Mouse (Mus musculus) liver, embryonic 16.5 days (tissue): ENCODE measurements around the gene Rps26. TPM values are rescaled to one million over a fixed set of nuclear protein-coding genes. Genes with fewer than 3 reads are reported as not detected.
"Not testable (repeated sequence)": the region's sequence is repeated elsewhere in the genome, so short reads cannot be mapped to it uniquely, and the experiment has no call there.

Experiments
- ATAC-seq: fragments of 200-750 bp; cut with Nextera tagmentation; 2 replicates; pipeline ENCODE4 v1.8.0; 2017; ENCODE audit warnings: low read depth, mild to moderate bottlenecking, moderate number of reproducible peaks, moderate library complexity
- H3K27ac ChIP-seq: fragments of 300-500 bp; sonication (generic); 2 replicates; pipeline ENCODE4 v1.5.1; 2014; ENCODE audit warnings: mild to moderate bottlenecking, low read length
- H3K27me3 ChIP-seq: fragments of 300-500 bp; sonication (generic); 2 replicates; pipeline ENCODE4 v1.6.1; 2014; ENCODE audit warnings: low read depth, low read length, mixed read lengths; ENCODE audit not compliant: control insufficient read depth, insufficient read depth
- H3K36me3 ChIP-seq: fragments of 300-500 bp; sonication (generic); 2 replicates; pipeline ENCODE4 v1.6.1; 2014; ENCODE audit warnings: mild to moderate bottlenecking; ENCODE audit not compliant: control insufficient read depth, insufficient read depth
- H3K4me1 ChIP-seq: fragments of 300-500 bp; sonication (generic); 2 replicates; pipeline ENCODE4 v1.6.1; 2014; ENCODE audit warnings: low read depth, low read length, mixed read lengths; ENCODE audit not compliant: control insufficient read depth
- H3K4me2 ChIP-seq: fragments of 300-500 bp; sonication (generic); 2 replicates; pipeline ENCODE4 v1.6.1; 2014; ENCODE audit warnings: low read depth, low read length, mixed read lengths
- H3K4me3 ChIP-seq: fragments of 300-500 bp; sonication (generic); 2 replicates; pipeline ENCODE4 v1.5.1; 2014; ENCODE audit warnings: low read depth, mild to moderate bottlenecking, low read length
- H3K9ac ChIP-seq: fragments of 300-500 bp; sonication (generic); 2 replicates; pipeline ENCODE4 v1.6.1; 2014; ENCODE audit warnings: low read depth, low read length
- H3K9me3 ChIP-seq: fragments of 300-500 bp; sonication (generic); replicated peaks from 2 replicates; pipeline ENCODE4 v1.6.1; 2016; ENCODE audit warnings: low read length; ENCODE audit not compliant: control insufficient read depth
- WGBS: fragments of 180-500 bp; shearing (Covaris S2); extraction: QIAGEN DNeasy Blood & Tissue Kit; methylation state at CpG from one replicate; pipeline ENCODE4 v1.1.7; 2014; ENCODE audit not compliant: insufficient replicate concordance; 5-methylcytosine and 5-hydroxymethylcytosine counted together
- polyA plus RNA-seq: library from polyadenylated mRNA; unstranded; fragments of >200 nt; fragmentation: Nextera tagmentation; extraction: Ambion mirVana; gene quantifications from 2 replicates; pipeline ENCODE4 v1.2.1, GENCODE M21; 2015

Gene Rps26
- polyA plus RNA-seq, 1 experiment from 2014 or later = 301 TPM

DNA sequence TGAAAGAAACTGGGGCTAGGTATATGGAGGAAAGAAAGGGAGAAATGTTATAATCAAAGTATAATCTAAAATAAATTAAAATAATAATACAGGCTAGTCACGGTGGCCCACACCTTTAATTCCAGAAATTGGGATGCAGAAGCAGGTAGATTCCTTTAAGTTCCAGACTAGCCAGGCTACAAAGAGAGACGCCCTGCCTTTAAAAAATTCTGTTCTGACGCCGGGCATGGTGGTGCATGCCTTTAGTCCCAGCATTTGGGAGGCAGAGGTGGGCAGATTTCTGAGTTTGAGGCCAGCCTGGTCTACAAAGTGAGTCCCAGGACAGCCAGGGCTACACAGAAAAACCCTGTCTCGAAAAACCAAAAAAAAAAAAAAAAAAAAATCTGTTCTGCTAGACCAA is 3.8 kb upstream of the Rps26 start:
- not testable (repeated sequence) for H3K27me3 ChIP-seq, H3K27ac ChIP-seq, H3K4me2 ChIP-seq, H3K9me3 ChIP-seq, H3K9ac ChIP-seq, H3K4me3 ChIP-seq, H3K36me3 ChIP-seq, ATAC-seq
- peaks cover 43% of the 10 kb centered on the region for H3K4me1 ChIP-seq
- 77% methylated on average over 5 of the region's 5 CpGs for WGBS

DNA sequence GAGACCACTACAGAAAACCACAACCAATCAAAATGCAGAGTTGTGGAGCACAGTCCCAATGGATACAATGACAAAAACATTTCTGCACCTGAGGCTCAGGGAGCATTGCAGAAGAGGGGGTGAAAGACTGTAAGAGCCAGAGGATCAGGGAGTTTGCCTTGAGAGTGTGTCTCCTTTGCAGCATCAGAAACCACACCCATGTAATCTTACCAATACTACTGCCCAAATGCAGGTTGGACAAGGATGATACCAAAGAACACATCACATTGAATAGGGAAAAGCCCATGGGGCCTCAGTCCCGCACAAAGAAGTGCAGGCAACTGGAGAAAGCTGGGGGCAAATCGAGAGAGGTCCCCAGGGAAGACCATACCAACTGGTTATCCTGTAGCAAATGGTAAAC is 3.2 kb upstream of the Rps26 start:
- Histone ChIP-seq H3K27me3 (no peaks in the 10 kb centered on the region; the same call in 1 of the 2 replicates), H3K4me1 (peaks cover 48% of the 10 kb centered on the region), H3K9me3 (no peaks in the 10 kb centered on the region), H3K27ac (no peak overlapping the region), H3K36me3 (peaks cover 2% of the 10 kb centered on the region; the same call in 1 of the 2 replicates), H3K9ac (no peak overlapping the region), H3K4me3 (no peak overlapping the region), H3K4me2 (peak overlapping the region; percentile 45)
- WGBS = 27% methylated on average over 2 of the region's 2 CpGs
- peak; percentile 47 for ATAC-seq

DNA sequence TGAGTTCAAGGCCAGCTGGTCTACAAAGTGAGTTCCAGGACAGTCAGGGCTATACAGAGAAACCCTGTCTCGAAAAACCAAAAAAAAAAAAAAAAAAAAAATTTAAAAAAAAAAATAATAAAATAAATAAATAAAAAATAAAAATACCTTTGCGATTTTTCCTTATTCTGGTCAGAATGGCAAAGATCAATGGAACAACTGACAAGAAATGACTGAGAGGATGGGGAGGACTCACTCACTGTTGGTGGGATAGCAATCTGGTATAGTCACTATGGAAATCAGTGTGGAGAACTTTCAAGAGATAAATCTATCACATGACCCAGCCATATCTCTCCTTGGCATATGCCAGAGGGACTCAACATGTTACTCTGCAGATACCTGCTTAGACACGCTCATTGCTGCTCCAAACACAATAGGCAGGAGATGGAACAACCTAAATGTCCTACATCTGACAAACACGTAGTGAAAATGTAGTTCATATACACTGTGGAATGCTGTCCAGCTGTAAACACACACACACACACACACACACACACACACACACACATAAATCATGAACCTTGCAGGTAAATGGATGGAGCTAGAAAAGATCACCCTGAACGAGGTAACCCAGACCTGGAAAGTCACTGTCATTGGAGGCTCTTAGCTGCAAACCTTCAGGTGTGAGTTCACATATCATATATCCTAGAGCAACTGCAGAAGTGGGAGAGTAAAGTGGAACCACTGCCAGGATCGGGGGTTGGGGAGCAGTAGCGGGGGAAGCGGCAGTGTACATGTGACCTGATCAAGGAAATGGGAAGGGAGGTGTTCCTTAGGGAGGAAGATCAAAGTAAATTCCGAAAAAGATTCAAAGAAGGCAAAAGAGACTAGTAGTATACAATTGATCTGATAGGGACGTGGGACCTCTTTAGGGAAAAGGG is 1.1 kb upstream of the Rps26 start:
- peaks cover 43% of the 10 kb centered on the region for H3K4me1 ChIP-seq
- no peak overlapping the region for H3K4me2 ChIP-seq
- H3K27ac ChIP-seq = no peak overlapping the region
- H3K27me3 ChIP-seq = no peaks in the 10 kb centered on the region; the same call in 1 of the 2 replicates
- H3K4me3 ChIP-seq = no peak overlapping the region
- peaks cover 12% of the 10 kb centered on the region for H3K36me3 ChIP-seq
- H3K9ac ChIP-seq = no peak overlapping the region
- peak; percentile 19; the same call in 1 of the 2 replicates for ATAC-seq
- no peaks in the 10 kb centered on the region for H3K9me3 ChIP-seq
- 57% methylated on average over 10 of the region's 10 CpGs for WGBS

DNA sequence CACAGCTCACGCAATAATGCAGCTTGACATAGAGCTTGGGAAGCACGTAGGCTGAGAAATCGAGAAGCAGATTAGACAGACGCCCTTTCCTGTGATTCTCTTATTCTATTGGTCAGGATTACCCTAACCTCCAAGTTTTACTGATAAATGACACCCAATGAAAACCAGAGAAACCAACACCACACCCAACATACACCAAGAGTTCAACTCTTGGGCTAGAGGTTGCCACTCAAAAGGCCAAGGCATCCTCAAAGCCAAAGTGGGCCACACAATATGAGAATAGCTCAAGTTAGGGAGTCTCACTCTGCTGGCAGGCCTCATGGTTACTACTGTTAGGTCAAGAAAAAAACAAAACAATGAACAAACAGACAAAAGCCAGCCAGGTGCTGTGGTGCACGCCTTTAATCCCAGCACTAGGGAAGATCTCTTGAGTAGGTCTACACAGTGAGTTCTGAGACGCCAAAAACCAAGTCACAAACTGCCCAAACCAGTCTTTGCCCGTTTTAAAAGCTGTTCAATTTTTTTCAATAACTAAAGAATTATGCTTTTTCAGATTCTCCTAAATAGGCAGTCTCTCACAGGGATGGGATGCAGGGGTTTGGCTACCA is 1.2 kb downstream of the Rps26 start:
- H3K4me1 ChIP-seq = peaks cover 35% of the 10 kb centered on the region

DNA sequence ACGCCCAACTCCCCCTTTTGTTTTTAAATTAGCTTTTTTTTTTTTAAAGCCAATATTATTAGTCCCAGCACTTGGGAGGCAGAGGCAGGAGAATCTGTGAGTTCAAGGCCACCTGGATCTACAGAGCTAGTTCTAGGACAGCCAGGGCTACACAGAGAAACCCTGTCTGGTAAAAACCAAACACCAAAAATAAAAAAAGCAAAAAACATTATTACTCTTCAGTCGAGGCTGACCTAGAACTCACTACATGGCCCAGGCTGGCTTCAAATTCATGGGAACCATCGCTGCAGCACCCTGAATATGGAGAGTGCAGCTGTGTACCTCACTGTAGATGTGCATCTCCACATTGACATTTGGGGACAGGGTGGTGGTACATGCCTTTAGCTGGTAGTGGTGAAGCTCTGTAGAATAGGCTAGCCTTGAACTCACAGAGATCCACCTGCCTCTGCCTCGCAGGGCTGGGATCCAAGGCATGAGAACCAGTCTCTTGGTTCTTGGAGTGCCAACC is 3.4 kb downstream of the Rps26 start:
- H3K27me3 ChIP-seq, H3K9ac ChIP-seq, H3K27ac ChIP-seq, ATAC-seq, H3K9me3 ChIP-seq, H3K4me2 ChIP-seq, H3K4me3 ChIP-seq: not testable (repeated sequence)
- WGBS = 69% methylated on average over 4 of the region's 4 CpGs
- Histone ChIP-seq H3K4me1 (peaks cover 21% of the 10 kb centered on the region), H3K36me3 (peaks cover 12% of the 10 kb centered on the region)

More for the DNA sequence above, 1.2 kb downstream of the Rps26 start:
- peaks cover 12% of the 10 kb centered on the region for H3K36me3 ChIP-seq
- 13% methylated on average over 7 of the region's 7 CpGs for WGBS
- peak overlapping the region; percentile 80 for H3K9ac ChIP-seq
- H3K9me3 ChIP-seq = no peaks in the 10 kb centered on the region
- H3K27ac ChIP-seq = peak overlapping the region; percentile 47
- H3K4me2 ChIP-seq = peak overlapping the region; percentile 71
- peak overlapping the region; percentile 80 for H3K4me3 ChIP-seq
- ATAC-seq = peak; percentile 41
- no peaks in the 10 kb centered on the region for H3K27me3 ChIP-seq

DNA sequence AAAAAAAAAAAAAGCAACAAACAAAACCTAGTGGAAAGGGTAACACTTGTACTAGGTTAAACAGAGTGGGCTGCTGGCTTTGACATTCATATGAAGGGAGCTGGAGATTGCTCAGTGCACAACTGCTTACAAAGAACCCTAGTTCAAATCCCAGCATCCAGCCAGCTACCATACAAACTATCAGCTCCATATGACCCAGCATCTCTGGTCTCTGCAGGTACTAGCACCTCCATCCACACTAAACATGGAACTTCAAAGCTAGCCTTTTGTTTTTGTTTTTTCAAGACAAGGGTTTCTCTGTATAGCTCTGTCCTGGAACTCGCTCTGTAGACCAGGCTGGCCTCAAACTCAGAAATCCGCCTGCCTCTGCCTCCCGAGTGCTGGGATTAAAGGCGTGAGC is 3.8 kb downstream of the Rps26 start:
- H3K4me2 ChIP-seq = no peak overlapping the region
- no peak overlapping the region for H3K9ac ChIP-seq
- 77% methylated on average over 4 of the region's 4 CpGs for WGBS
- no peak overlapping the region for H3K4me3 ChIP-seq
- no peak for ATAC-seq
- peaks cover 16% of the 10 kb centered on the region for H3K4me1 ChIP-seq
- H3K36me3 ChIP-seq = peaks cover 12% of the 10 kb centered on the region
- H3K27ac ChIP-seq = no peak overlapping the region
- H3K27me3 ChIP-seq = no peaks in the 10 kb centered on the region
- H3K9me3 ChIP-seq = no peaks in the 10 kb centered on the region

DNA sequence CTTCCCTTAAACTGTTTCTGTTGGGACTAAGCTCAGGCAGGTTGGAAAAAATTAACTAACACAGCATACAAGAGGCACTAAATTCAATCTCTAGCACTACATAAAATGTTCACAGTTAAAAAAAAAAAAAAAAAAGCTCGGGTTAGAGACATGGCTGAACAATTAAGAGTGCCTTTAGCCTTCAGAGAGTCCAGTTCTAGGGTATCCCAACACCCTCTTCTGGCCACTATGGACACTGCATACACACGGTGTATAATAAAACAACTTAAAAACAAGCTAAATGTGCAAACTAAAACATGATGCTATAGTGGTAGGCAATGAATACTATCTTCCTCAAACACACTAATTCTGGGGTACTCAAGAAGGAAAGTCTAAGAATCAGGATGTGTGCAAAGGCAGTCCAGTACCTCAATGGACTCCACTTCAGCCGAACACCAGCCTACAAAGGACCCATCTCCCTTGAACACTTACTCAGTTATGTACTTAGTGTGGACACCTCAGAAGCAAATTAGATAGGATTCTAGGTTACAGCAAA is 4.5 kb downstream of the Rps26 start:
- Histone ChIP-seq H3K4me2 (no peak overlapping the region), H3K9me3 (no peaks in the 10 kb centered on the region), H3K9ac (no peak overlapping the region), H3K4me3 (no peak overlapping the region), H3K27ac (no peak overlapping the region), H3K4me1 (peaks cover 12% of the 10 kb centered on the region), H3K27me3 (no peaks in the 10 kb centered on the region), H3K36me3 (peaks cover 12% of the 10 kb centered on the region)
- WGBS = 64% methylated on average over 3 of the region's 3 CpGs
- no peak for ATAC-seq

DNA sequence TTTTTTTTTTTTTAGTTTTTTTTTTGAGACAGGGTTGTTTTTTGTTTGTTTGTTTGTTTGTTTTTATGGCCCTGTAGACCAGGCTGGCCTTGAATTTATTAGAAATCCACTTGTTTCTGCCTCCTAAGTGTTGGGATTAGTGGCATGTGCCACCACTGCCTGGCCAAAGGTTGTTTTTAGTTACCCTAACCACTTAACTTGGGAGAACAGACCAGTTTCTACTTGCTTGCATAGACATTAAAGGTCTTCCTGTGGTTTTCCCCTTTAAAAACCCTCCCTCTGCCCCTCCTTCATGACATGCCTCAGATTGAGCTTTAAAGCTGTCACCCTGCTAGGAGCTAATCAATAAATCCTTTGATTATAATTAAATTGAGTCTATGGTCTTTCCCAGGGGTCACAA is 6.3 kb downstream of the Rps26 start:
- Histone ChIP-seq H3K27me3 (no peaks in the 10 kb centered on the region), H3K4me2 (no peak overlapping the region), H3K9me3 (no peaks in the 10 kb centered on the region), H3K27ac (no peak overlapping the region), H3K4me1 (peaks cover 6% of the 10 kb centered on the region), H3K9ac (no peak overlapping the region), H3K36me3 (peaks cover 12% of the 10 kb centered on the region), H3K4me3 (no peak overlapping the region)
- ATAC-seq = no peak

DNA sequence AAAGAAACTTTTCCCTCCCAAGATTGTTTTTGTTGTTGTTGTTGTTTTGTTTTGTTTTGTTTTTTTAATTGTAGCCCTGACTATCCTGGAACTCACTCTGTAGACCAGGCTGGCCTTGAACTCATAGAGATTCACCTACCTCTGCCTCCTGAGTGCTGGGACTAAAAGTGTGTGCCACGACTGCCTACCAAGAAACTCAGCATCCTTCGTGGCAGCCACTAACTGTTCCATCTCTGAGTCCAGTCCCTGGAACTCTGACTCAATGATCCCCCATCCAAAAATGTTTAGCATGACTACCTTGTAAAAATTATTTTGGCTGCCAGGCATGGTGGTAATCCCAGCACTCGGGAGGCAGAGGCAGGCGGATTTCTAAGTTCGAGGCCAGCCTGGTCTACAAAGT is 7.4 kb downstream of the Rps26 start:
- not testable (repeated sequence) for H3K9me3 ChIP-seq, H3K4me3 ChIP-seq, H3K4me2 ChIP-seq, H3K27me3 ChIP-seq, H3K27ac ChIP-seq, H3K4me1 ChIP-seq, ATAC-seq, H3K9ac ChIP-seq, H3K36me3 ChIP-seq
- WGBS = 74% methylated on average over 5 of the region's 5 CpGs
